Mouse (Mus musculus) right cerebral cortex, postnatal 10 days (tissue): ENCODE data around the gene Supt3.

Experiments used
- DNase-seq, 2 experiments: peaks; one replicate each; pipeline ENCODE4 v3.0.0; 2021; ENCODE audit warnings: low spot score in 2 of 2

The Supt3 gene

DNA sequence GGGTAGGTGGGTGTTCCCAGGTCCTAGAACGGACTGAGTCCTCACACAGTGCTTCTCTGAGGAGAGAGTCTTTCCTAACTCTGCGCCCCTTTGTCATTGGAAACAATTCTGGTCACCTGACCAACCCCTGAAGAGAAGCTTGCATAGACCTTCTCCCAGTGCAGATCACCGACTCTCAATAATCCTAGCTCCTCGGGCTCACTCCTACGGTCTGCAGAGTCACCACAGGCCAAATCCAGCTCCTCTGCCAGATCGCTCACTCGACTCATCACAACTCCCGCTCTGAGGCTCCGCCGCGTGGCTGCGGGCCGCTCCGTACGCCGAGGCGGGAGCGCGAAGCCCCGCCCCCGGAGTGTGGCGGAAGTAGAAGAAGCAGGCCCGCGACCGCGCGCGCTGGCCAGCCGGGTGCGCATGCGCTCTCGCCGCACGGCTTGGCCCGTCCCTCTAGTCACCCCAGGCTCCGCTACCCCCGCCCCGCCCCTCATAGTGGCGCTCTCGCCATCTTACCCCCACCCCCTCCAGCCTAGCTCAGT, at the start of gene Supt3:
Gene Supt3, plus strand, starts transcription at position 415 of the 533 bp plus-strand sequence.
- DNase-seq: peak; percentile 97 to 98

DNA sequence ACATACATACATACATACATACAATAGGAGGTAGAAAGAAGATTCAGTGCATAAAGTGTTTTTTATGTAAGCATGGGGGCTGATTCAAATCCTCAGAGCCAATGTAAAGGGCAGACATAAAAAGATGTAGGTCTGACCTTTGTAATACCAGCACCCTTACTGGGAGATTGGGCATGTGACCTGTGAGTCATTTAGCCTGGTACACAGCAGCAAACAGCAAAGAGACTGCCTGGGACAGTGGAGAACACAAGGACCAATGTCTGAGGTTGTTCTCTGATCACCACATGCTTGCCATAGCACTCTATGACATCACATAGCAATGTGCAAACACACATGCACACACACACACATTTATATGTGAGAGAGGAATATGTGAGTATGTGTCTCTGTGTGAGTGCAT, 49.3 kb upstream of the Supt3 start:
- DNase-seq: no peak

GRCm38 (mm10) chr17:44728464-44728863, 48.5 kb upstream of the Supt3 start:
- DNase-seq: no peak

DNA sequence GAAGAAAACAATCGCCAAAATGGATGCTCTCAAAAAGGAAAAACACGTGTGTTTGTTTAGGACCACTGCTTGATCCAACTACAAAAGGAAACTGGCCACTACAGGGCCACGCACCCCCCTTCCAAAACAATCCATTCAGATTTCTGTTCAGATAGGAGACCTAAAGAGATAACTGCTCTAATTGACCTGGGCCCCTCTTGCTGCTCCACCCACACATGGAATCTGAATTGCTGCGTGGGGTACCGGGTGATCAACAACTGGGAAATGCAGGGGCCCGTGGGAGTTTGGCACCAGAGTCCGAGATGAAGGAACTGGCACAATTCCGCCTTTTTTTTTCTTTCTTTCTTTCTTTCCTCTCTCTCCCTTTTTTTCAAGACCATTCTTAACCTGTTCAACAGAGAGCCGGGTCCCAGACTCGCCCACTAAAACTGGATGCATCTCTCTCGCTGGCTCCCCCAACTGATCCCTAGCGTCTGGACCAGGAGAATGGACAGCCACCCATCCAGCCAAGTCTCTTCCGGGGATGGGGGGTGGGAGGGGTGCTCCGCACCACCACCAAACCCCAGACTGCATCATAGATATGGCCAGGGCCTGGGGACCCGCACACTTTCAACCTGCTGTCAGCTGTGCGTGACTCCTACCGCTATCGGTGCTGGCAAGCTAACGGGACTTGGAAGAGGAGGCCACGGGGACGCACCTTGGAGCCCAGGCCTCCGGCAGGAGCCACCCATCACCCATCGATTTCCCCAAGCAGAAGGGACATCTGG, 43.2 kb upstream of the Supt3 start:
- no peak for DNase-seq

DNA sequence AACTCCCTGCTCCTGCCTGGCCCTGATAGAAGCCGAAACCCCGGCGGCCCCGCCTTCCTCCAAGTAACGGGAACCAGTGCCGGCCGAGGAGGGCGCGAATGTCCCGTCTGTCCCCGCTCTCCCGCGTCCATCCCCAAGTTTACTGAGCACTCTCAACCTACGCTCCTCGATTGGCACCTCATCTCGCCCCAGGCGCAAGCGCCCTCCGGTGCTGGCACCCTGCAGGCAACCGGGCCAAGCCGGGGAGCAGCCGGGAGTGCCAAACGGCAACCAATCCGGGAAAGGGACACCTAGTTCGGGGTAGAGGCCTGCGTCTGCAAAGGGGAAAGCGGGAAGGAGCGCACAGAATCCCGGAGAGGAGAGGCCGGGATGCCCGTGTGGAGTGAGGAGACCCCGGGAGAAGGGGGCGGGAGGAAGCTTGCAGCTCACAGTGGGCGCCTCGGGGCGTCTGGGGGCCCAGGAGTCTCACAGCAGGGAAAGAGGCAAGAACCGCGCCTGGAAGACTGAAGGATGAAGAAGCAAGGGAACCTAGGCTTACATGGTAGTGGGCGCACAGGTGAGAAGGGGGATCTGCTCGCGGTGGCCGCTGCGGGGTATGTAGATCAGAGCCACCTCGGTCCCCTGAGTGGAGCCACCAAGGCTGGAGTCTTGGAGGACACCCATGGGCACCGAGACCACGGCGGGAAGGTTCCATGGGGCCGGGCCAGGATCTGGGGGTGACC, 42.3 kb upstream of the Supt3 start:
- DNase-seq: peak in 1 of 2 experiments; percentile 43

DNA sequence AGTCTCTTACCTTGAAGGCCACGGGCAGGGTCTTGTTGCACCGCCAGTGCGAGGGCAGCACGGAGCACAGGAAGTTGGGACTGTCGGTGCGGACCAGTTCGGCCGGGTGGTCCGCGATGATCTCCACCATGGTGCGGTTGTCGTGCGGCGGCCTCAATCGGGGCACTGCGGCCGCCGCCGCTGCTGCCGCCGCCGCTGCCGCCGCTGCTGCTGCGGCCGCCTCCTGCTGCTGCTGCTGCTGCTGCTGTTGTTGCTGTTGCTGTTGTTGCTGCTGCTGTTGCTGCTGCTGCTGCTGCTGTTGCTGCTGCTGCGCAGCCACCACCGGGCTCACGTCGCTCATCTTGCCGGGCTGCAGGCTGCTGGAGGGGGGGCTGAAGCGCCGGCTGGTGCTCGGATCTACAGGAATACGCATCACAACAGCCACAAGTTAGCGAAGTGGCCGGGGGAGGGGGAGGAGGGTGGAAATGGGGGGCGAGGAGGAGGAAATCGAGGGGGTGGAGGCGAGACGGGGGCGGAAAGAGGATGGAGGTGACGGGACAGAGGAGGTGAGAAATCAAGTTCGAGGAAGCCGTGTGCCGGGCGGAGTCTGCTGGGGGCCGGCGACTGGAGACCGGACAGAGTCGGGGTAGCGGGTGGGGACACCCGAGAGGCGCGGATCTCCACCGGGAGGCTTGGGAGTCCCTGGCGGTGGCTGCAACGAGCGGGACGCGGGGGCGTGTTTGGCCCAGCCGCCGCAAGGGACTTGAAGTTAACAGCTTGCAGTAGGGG, 41.5 kb upstream of the Supt3 start:
- DNase-seq: no peak

DNA sequence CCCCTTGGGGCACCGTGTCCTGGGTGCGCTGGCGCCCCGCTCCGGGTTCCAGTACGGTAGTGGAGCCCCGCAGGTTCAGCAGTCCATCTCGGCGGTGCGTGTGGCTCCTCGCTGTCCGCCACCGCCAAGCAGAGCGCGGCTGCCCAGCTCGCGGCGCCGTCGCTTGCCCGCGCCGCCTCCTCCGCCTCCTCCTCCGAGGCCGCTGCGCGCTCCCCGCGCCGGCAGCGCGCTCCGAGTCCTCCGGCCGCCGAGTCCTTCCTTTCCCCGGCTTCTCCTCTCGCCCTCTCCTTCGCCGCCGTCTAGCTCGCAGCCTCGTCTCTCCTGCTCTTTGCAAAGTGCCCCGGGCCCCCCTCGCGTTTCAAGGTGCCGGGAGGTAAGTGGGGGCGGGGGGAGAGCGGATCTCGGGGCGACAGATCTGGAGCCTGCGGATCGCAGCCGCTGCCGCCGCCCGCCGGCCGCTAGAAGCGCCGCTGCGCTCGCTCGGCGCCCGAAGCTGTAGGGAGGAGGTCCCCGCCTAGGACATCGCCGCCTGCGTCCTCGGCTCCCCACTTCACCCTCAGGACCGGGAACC, 40.9 kb upstream of the Supt3 start:
- DNase-seq: peak; percentile 60 to 70

DNA sequence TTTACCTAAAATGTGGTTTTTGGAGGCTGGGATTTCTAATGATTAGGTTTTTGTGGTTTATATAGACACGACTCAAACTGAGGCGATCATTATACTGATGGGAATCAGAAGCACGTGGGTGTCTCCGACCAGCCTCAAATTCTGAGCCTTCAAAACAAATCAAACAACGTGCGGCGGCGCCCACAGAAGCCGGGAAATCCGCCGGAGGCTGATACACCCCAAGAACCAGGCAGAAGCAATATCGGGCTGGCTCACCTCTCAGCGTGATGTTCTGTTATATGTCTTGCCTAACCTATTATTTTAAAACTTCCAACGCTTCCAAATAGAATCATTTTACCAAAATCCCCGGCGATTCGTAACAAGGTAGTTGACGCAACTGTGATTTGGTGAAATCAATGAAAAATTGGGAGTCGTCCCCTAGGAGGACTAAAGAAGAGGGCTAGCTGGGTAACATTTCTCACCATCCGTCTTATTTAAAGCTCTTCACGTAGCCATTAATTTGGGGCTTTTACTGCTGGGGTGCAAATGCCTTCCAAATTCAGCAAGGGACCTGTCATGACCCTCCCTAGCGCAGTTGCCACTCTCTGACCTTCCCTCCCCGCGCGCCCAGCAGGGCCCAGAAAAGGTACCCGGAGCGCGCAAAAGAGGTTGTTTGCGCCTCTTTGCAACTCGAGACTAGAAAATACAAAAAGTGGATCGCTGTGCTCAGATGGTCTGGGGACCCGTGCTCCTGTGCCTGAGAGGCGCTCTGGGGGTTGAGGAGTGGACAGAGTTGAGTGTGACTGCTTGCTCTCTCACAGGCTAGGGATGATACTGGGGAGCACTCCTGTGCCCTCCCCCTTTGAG, 39.5 kb upstream of the Supt3 start:
- no peak for DNase-seq

DNA sequence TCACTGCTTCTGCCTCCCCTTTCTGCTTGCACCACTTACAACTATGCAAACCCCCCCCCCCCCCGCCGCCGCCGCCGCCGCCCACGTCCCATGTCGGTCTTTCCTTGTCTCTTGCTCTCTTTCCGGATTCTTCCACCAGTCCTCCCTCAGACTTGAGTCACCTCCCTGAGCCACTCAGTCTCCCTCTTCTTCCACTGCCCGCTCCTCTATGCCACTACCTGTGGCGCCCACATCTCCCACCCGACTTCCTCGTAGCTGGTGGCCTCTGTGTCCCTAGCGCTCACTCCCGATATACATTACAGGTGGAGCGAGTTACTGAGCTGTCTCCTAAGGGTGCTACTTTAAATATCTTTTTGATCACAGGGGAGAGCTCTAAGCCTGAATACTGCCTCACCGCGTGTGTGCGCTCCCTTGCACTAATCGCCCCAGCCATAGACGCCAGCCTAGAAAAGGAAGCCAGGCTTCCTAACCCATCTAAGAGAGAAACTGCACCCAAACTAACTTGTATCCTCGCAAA, 38.8 kb upstream of the Supt3 start:
- DNase-seq: no peak

DNA sequence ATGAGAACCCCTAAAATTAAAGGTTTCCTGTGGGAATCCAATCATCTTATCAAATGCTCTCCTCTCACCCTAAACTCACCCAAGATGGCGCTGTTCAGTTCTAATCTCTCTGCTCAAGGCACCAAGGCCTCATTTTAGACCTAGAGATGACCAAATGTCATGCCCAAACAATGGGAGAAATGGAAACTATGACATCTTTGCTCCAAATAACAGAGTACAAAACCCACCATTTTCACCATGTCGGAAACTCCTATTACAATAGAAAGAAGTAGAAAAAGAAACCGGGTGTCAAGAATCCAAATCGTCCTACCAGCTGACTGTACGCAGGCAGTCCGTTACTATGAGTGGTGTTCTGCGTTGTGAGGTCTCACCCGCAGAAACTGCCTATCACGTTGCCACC, 34.7 kb upstream of the Supt3 start:
- no peak for DNase-seq

DNA sequence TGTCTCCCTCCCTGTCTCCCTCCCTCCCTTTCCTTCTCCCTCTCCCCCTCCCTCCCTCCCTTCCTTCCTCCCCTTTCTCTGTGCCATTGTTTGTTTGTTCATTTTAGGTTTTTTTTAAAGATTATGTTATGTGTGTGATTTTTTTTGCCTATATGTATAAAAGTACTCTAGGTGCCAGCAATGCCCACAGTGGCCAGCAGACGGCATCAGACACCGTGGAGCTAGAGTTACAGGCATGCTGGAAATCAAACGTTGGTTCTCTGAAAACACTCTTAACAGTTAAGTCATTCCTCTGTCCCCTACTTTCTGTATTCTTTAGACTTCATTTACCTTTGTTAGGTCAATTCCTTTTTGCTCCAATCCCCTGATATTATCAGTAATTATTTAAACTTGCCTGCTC, 33.2 kb upstream of the Supt3 start:
- no peak for DNase-seq

- no peak for DNase-seq
Measured at GRCm38 (mm10) chr17:44745378-44745777, 31.6 kb upstream of the Supt3 start.

- no peak for DNase-seq
Measured at GRCm38 (mm10) chr17:44766318-44766717, 10.6 kb upstream of the Supt3 start.

GRCm38 (mm10) chr17:44766975-44767374, 10.0 kb upstream of the Supt3 start:
- DNase-seq: no peak

DNA sequence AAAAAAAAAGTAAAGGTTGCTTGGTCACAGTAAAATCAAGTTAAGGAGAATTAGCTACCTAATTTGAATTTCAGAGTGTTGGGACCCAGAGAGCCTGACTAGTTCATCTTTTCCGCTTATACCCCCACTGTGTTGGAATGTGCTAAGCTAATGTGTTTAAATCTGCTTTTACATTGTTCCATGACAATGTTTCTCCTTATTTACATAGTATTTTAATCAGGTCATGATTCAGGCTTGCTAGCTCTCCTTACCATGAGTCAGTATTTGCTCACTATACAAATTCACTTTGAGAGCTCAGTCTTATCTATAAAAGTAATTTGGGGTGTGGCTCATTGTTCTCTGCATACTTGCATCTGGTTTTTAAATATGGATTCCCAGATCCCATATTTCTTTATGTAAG, 9.6 kb upstream of the Supt3 start:
- no peak for DNase-seq

DNA sequence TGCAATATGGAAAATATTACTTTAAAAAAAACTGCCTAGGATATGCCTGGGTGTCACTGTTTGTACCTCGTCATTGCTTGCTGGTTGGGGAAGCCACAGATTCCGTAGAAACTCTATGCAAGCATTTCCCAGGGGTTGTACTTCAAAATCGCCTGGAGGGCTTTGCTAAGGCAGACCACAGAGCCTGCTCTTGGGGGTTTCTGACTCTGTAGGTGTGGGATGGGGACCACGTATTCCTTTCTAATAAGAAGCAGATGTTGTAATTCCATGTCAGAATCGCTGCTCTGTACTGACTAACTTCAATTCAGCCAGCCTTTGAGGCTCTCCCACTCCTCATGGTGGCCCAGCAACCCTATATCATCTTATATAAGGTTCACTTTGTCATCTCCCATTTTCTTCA, 8.4 kb upstream of the Supt3 start:
- no peak for DNase-seq

DNA sequence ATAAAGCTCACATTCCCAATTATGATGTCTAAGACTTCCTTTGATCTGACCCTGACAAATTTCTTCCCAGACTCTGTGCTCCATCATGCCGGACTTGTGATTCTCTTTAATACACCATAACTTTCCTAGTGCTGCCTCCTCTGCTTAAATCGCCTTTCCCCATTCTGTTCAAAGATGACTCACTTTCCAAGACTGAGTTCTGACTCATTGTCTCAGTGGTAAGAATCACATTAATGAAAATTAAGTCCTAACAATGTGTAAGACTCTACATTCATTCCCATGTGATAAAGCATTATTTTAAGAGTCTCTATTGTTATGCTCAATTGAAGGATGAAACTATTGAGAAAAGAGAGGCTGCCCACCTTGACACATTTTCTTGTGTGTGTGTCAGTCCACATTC, 6.1 kb upstream of the Supt3 start:
- DNase-seq: no peak

- no peak for DNase-seq
Measured at GRCm38 (mm10) chr17:44772576-44772975, 4.4 kb upstream of the Supt3 start.

DNA sequence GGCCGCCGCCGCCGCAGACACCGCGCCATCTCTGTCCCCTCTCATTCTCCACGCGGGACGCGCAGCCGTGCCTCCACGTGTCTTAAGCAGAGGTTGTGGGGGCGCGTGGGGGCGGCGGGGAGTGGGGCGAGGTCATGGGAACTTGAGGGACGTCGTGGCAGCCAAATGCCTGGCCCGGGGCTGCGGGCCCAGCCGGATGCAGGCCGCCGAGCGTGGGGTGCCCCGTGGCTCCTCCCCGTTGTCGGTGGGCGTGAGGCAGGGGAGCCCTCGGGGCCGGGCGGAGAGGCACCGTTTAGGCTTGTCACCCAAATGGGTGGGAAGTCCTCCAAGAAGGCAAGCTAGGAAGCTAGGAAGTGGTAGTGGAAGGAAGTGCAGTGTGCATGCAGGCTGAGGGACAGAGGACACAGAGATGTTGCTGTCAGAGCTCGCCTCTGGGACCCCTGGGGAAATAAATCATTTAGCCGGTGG, 419 bp downstream of the Supt3 start:
- peak; percentile 86 to 87 for DNase-seq

DNA sequence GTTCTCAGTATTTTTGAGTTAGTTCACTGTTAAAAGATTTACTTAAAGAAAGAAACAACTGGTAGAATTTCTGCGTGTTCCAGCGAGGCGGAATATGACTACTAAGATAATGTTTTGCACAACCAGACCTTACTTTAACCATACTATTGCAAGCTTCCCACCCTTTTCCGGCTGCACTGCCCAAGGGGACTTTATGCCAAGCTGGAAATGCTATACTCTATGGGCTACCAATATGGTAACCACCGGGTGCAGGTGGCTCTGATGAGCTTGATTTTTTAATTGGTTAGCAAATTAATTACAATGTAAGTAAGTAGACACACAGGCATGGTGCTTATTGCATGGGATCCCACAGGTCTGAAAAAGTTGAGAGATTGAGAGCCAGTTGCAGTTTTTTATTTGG, 1.2 kb downstream of the Supt3 start:
- DNase-seq: no peak

GRCm38 (mm10) chr17:44780353-44780752, 3.4 kb downstream of the Supt3 start:
- DNase-seq: no peak
